Mouse (Mus musculus): ENCODE data around the gene Olfr796. TPM values are rescaled to one million over a fixed set of nuclear protein-coding genes. Genes with fewer than 3 reads are reported as not detected.

The Olfr796 gene
- polyA plus RNA-seq (2014; fragmentation: Illumina TruSeq; extraction: RNeasy Lipid Tissue Mini Kit (QIAGEN cat#74804); ENCODE audit: low read depth, low replicate concordance): not detected

GRCm38 (mm10) chr10:129612470-129612869 lies at the start of gene Olfr796:
Gene Olfr796, minus strand, starts transcription at chr10:129612570.

DNA sequence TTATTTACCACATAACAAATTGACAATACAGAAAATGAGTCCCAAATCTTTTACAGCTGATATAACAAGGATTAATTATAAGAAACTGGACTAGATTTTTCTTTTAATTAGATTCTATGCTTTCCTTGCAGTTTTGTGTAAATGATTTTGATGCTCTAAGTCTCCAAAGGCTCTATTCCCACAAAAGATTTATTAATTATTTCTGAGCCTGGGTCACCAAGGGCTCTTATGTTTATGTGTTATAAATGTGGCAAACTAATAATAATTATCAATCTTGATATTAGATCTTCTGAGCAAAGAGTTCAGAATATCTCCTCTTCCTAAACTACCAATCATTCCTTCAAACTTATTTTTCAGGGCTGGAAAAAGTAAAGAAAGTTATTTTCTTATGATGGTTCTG lies 45.0 kb upstream of the Olfr796 start, which contains the start of gene Olfr800:
Gene Olfr800 (plus strand): TSS at position 301 of the 400 bp plus-strand sequence.

DNA sequence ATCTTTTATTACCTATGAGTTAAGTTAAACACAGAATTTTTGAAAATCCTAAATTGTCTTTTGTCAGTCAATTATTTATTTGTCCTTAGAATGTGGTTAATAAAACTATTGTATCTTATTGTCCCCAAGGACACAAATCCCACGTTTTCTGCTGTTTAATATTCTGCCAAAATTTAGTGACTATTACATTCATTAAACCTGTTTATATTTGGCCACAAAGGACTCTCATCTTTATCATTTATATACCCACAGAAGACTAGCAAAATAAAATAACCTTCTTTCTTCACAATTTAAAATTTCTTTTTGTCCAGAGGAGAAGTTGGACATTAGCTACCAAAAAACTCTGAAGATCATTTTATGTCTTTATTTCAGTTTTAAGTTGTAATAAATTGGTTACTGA lies 24.8 kb upstream of the Olfr796 start, which contains the start of gene Olfr799:
Gene Olfr799 (plus strand): TSS at position 301 of the 400 bp plus-strand sequence.

GRCm38 (mm10) chr10:129627834-129628233 lies 15.5 kb upstream of the Olfr796 start, which contains the start of gene Olfr798:
Gene Olfr798, minus strand, starts transcription at chr10:129627934.

DNA sequence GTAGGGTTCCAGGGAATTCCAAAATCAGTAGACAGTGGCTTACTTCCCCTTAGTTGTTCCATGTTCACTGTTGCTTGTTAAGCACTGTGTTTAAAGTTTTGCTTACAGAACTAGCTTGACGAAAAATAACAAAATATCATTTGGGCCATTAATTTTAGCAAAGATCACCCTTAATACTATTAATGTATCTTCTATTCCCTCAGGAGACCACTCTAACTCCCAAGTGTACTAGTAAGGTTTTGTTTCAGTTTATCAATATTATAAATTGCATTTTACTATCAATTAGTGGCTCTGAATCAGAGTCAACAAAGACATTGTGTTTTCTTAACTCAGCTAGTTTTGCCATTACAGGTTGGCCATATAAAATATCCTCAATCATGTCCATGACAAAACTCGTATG lies 45.0 kb downstream of the Olfr796 start, which contains the start of gene Olfr794:
Gene Olfr794 (plus strand): TSS at position 301 of the 400 bp plus-strand sequence.

Other genes starting within 250 kb of the Olfr796 start
- not detected for gene Olfr784, start 228.5 kb downstream of the Olfr796 start, polyA plus RNA-seq (2014; fragmentation: Illumina TruSeq; extraction: RNeasy Lipid Tissue Mini Kit (QIAGEN cat#74804); ENCODE audit: low read depth, low replicate concordance)
- gene Olfr785, start 207.1 kb downstream of the Olfr796 start, polyA plus RNA-seq (2014; fragmentation: Illumina TruSeq; extraction: RNeasy Lipid Tissue Mini Kit (QIAGEN cat#74804); ENCODE audit: low read depth, low replicate concordance): not detected
- not detected for gene Olfr786, start 185.3 kb downstream of the Olfr796 start, polyA plus RNA-seq (2014; fragmentation: Illumina TruSeq; extraction: RNeasy Lipid Tissue Mini Kit (QIAGEN cat#74804); ENCODE audit: low read depth, low replicate concordance)
- gene Olfr787, start 150.7 kb downstream of the Olfr796 start, polyA plus RNA-seq (2014; fragmentation: Illumina TruSeq; extraction: RNeasy Lipid Tissue Mini Kit (QIAGEN cat#74804); ENCODE audit: low read depth, low replicate concordance): 2.5 TPM
- 2.0 TPM for gene Olfr788, start 141.6 kb downstream of the Olfr796 start, polyA plus RNA-seq (2014; fragmentation: Illumina TruSeq; extraction: RNeasy Lipid Tissue Mini Kit (QIAGEN cat#74804); ENCODE audit: low read depth, low replicate concordance)
- gene Olfr789, start 127.8 kb downstream of the Olfr796 start, polyA plus RNA-seq (2014; fragmentation: Illumina TruSeq; extraction: RNeasy Lipid Tissue Mini Kit (QIAGEN cat#74804); ENCODE audit: low read depth, low replicate concordance): 0.25 TPM
- 0.53 TPM for gene Olfr790, start 114.1 kb downstream of the Olfr796 start, polyA plus RNA-seq (2014; fragmentation: Illumina TruSeq; extraction: RNeasy Lipid Tissue Mini Kit (QIAGEN cat#74804); ENCODE audit: low read depth, low replicate concordance)
- not detected for gene Olfr791, start 90.8 kb downstream of the Olfr796 start, polyA plus RNA-seq (2014; fragmentation: Illumina TruSeq; extraction: RNeasy Lipid Tissue Mini Kit (QIAGEN cat#74804); ENCODE audit: low read depth, low replicate concordance)
- gene Olfr792, start 73.4 kb downstream of the Olfr796 start, polyA plus RNA-seq (2014; fragmentation: Illumina TruSeq; extraction: RNeasy Lipid Tissue Mini Kit (QIAGEN cat#74804); ENCODE audit: low read depth, low replicate concordance): 0.13 TPM
- 0.08 TPM for gene Olfr794, start 44.9 kb downstream of the Olfr796 start, polyA plus RNA-seq (2014; fragmentation: Illumina TruSeq; extraction: RNeasy Lipid Tissue Mini Kit (QIAGEN cat#74804); ENCODE audit: low read depth, low replicate concordance)
- not detected for gene Olfr798, start 15.4 kb upstream of the Olfr796 start, polyA plus RNA-seq (2014; fragmentation: Illumina TruSeq; extraction: RNeasy Lipid Tissue Mini Kit (QIAGEN cat#74804); ENCODE audit: low read depth, low replicate concordance)
- gene Olfr799, start 24.9 kb upstream of the Olfr796 start, polyA plus RNA-seq (2014; fragmentation: Illumina TruSeq; extraction: RNeasy Lipid Tissue Mini Kit (QIAGEN cat#74804); ENCODE audit: low read depth, low replicate concordance): not detected
- gene Olfr800, start 45.1 kb upstream of the Olfr796 start, polyA plus RNA-seq (2014; fragmentation: Illumina TruSeq; extraction: RNeasy Lipid Tissue Mini Kit (QIAGEN cat#74804); ENCODE audit: low read depth, low replicate concordance): not detected
- not detected for gene Olfr801, start 61.3 kb upstream of the Olfr796 start, polyA plus RNA-seq (2014; fragmentation: Illumina TruSeq; extraction: RNeasy Lipid Tissue Mini Kit (QIAGEN cat#74804); ENCODE audit: low read depth, low replicate concordance)
- not detected for gene Olfr802, start 75.6 kb upstream of the Olfr796 start, polyA plus RNA-seq (2014; fragmentation: Illumina TruSeq; extraction: RNeasy Lipid Tissue Mini Kit (QIAGEN cat#74804); ENCODE audit: low read depth, low replicate concordance)
- not detected for gene Olfr803, start 81.7 kb upstream of the Olfr796 start, polyA plus RNA-seq (2014; fragmentation: Illumina TruSeq; extraction: RNeasy Lipid Tissue Mini Kit (QIAGEN cat#74804); ENCODE audit: low read depth, low replicate concordance)
- not detected for gene Olfr804, start 90.6 kb upstream of the Olfr796 start, polyA plus RNA-seq (2014; fragmentation: Illumina TruSeq; extraction: RNeasy Lipid Tissue Mini Kit (QIAGEN cat#74804); ENCODE audit: low read depth, low replicate concordance)
- gene Olfr805, start 116.8 kb upstream of the Olfr796 start, polyA plus RNA-seq (2014; fragmentation: Illumina TruSeq; extraction: RNeasy Lipid Tissue Mini Kit (QIAGEN cat#74804); ENCODE audit: low read depth, low replicate concordance): not detected
- not detected for gene Olfr806, start 129.4 kb upstream of the Olfr796 start, polyA plus RNA-seq (2014; fragmentation: Illumina TruSeq; extraction: RNeasy Lipid Tissue Mini Kit (QIAGEN cat#74804); ENCODE audit: low read depth, low replicate concordance)
- not detected for gene Olfr807, start 145.2 kb upstream of the Olfr796 start, polyA plus RNA-seq (2014; fragmentation: Illumina TruSeq; extraction: RNeasy Lipid Tissue Mini Kit (QIAGEN cat#74804); ENCODE audit: low read depth, low replicate concordance)
- not detected for gene Olfr808, start 152.9 kb upstream of the Olfr796 start, polyA plus RNA-seq (2014; fragmentation: Illumina TruSeq; extraction: RNeasy Lipid Tissue Mini Kit (QIAGEN cat#74804); ENCODE audit: low read depth, low replicate concordance)
- gene Olfr809, start 162.1 kb upstream of the Olfr796 start, polyA plus RNA-seq (2014; fragmentation: Illumina TruSeq; extraction: RNeasy Lipid Tissue Mini Kit (QIAGEN cat#74804); ENCODE audit: low read depth, low replicate concordance): not detected
- gene Olfr810, start 182.3 kb upstream of the Olfr796 start, polyA plus RNA-seq (2014; fragmentation: Illumina TruSeq; extraction: RNeasy Lipid Tissue Mini Kit (QIAGEN cat#74804); ENCODE audit: low read depth, low replicate concordance): not detected
- gene Olfr811, start 191.8 kb upstream of the Olfr796 start, polyA plus RNA-seq (2014; fragmentation: Illumina TruSeq; extraction: RNeasy Lipid Tissue Mini Kit (QIAGEN cat#74804); ENCODE audit: low read depth, low replicate concordance): not detected
- gene Olfr812, start 233.5 kb upstream of the Olfr796 start, polyA plus RNA-seq (2014; fragmentation: Illumina TruSeq; extraction: RNeasy Lipid Tissue Mini Kit (QIAGEN cat#74804); ENCODE audit: low read depth, low replicate concordance): not detected
- not detected for gene Olfr813, start 242.8 kb upstream of the Olfr796 start, polyA plus RNA-seq (2014; fragmentation: Illumina TruSeq; extraction: RNeasy Lipid Tissue Mini Kit (QIAGEN cat#74804); ENCODE audit: low read depth, low replicate concordance)